Mouse (Mus musculus) ES-E14 (cell line): ENCODE results near the gene Satb1.

Experiments
- HCFC1 ChIP-seq: IDR thresholded peaks from 2 replicates; pipeline ENCODE4 v1.6.1; 2012; ENCODE audit warnings: low read length, inconsistent platforms, borderline replicate concordance; ENCODE audit not compliant: insufficient read depth
- MAFK ChIP-seq: IDR thresholded peaks from 2 replicates; pipeline ENCODE4 v1.6.1; 2014; ENCODE audit warnings: mild to moderate bottlenecking, low read depth, low read length, inconsistent platforms; ENCODE audit not compliant: insufficient read depth
- ZNF384 ChIP-seq: IDR thresholded peaks from 2 replicates; pipeline ENCODE4 v1.6.1; 2012; ENCODE audit warnings: low read depth, low read length, inconsistent platforms

- TF ChIP-seq ZNF384 = no peak
- TF ChIP-seq HCFC1 = no peak
- no peak for TF ChIP-seq MAFK
These were observed 5.1 kb downstream of the Satb1 start for GRCm38 (mm10) chr17:51827922-51828410.
